Mouse (Mus musculus) spleen, adult 2 months (tissue): ENCODE measurements around the gene Tbc1d17.

Experiments used
- CTCF ChIP-seq: fragments of 200-500 bp; IDR thresholded peaks from 2 replicates; pipeline ENCODE4 v1.5.1; 2011; ENCODE audit warnings: mild to moderate bottlenecking, inconsistent platforms; ENCODE audit not compliant: insufficient read depth, insufficient read length, insufficient replicate concordance; ENCODE audit errors: extremely low read depth
- POLR2A ChIP-seq: fragments of 200-500 bp; IDR thresholded peaks from 2 replicates; pipeline ENCODE4 v1.6.1; 2011; ENCODE audit warnings: low read depth, low read length, inconsistent platforms

GRCm38 (mm10) chr7:44814423-44814822, 34.5 kb downstream of the Tbc1d17 start:
- TF ChIP-seq CTCF (no peak), POLR2A (no peak)
